Mouse (Mus musculus) embryonic facial prominence, embryonic 14.5 days (tissue): Measurements from ENCODE around the gene Zmiz1. TPM values are rescaled to one million over a fixed set of nuclear protein-coding genes. Genes with fewer than 3 reads are reported as not detected.

Source experiments
- ATAC-seq: fragments of 200-750 bp; cut with Nextera tagmentation; 2 replicates; pipeline ENCODE4 v1.8.0; 2017; ENCODE audit warnings: low read depth, moderate number of reproducible peaks, moderate TSS enrichment
- DNase-seq: peaks from one replicate; pipeline ENCODE4 v3.0.0-alpha.2; 2015; ENCODE audit warnings: low spot score
- H3K27ac ChIP-seq: fragments of 300-500 bp; sonication (generic); replicated peaks from 2 replicates; pipeline ENCODE4 v1.5.1; 2014; ENCODE audit warnings: low read depth, mild to moderate bottlenecking, low read length, moderate library complexity
- H3K27me3 ChIP-seq: fragments of 300-500 bp; sonication (generic); replicated peaks from 2 replicates; pipeline ENCODE4 v1.6.1; 2014; ENCODE audit warnings: low read length; ENCODE audit not compliant: control insufficient read depth, insufficient read depth
- H3K36me3 ChIP-seq: fragments of 300-500 bp; sonication (generic); 2 replicates; pipeline ENCODE4 v1.6.1; 2014; ENCODE audit warnings: low read length, mixed read lengths; ENCODE audit not compliant: control insufficient read depth, insufficient read depth
- H3K4me1 ChIP-seq: fragments of 300-500 bp; sonication (generic); 2 replicates; pipeline ENCODE4 v1.6.1; 2014; ENCODE audit warnings: antibody characterized with exemption, low read length; ENCODE audit not compliant: control insufficient read depth, insufficient read depth
- H3K4me2 ChIP-seq: fragments of 300-500 bp; sonication (generic); 2 replicates; pipeline ENCODE4 v1.6.1; 2014; ENCODE audit warnings: low read depth, mild to moderate bottlenecking, low read length, moderate library complexity, mixed read lengths
- H3K4me3 ChIP-seq: fragments of 300-500 bp; sonication (generic); 2 replicates; pipeline ENCODE4 v1.5.1; 2014; ENCODE audit warnings: low read depth, mild to moderate bottlenecking, low read length
- H3K9ac ChIP-seq: fragments of 300-500 bp; sonication (generic); 2 replicates; pipeline ENCODE4 v1.6.1; 2014; ENCODE audit warnings: low read depth, mild to moderate bottlenecking, low read length, moderate library complexity, mixed read lengths
- H3K9me3 ChIP-seq: fragments of 300-500 bp; sonication (generic); 2 replicates; pipeline ENCODE4 v1.6.1; 2016; ENCODE audit warnings: low read length; ENCODE audit not compliant: control insufficient read depth
- WGBS: fragments of 180-500 bp; shearing (Covaris S2); extraction: QIAGEN DNeasy Blood & Tissue Kit; methylation state at CpG from one replicate; pipeline ENCODE4 v1.1.7; 2014; 5-methylcytosine and 5-hydroxymethylcytosine counted together
- polyA plus RNA-seq: library from polyadenylated mRNA; unstranded; fragments of >200 nt; fragmentation: Nextera tagmentation; extraction: Ambion mirVana; gene quantifications from 2 replicates; pipeline ENCODE4 v1.2.1, GENCODE M21; 2014

The Zmiz1 gene
- polyA plus RNA-seq, 1 experiment from 2014 or later, result 31.3 TPM

- no peak overlapping the region for H3K4me2 ChIP-seq
- H3K36me3 ChIP-seq, result peaks cover 19% of the 10 kb centered on the region; the same call in 1 of the 2 replicates
- H3K27ac ChIP-seq, result 0 out of 2 replicates have a peak overlapping the region, but pooled peaks have one; percentile 1
- H3K9me3 ChIP-seq, result no peaks in the 10 kb centered on the region
- DNase-seq (no peak), ATAC-seq (no peak)
- no peaks in the 10 kb centered on the region for H3K27me3 ChIP-seq
- H3K4me3 ChIP-seq, result no peak overlapping the region
- no peak overlapping the region for H3K9ac ChIP-seq
- WGBS, result 28% methylated on average over 8 of the region's 8 CpGs
- H3K4me1 ChIP-seq, result peaks cover 28% of the 10 kb centered on the region
Observed at GRCm38 (mm10) chr14:25557014-25557413, 98.0 kb downstream of the Zmiz1 start.

GRCm38 (mm10) chr14:25558479-25558878 lies 99.5 kb downstream of the Zmiz1 start:
- peaks cover 21% of the 10 kb centered on the region for H3K4me1 ChIP-seq

GRCm38 (mm10) chr14:25559907-25560306 lies 100.9 kb downstream of the Zmiz1 start:
- H3K4me3 ChIP-seq, result no peak overlapping the region
- H3K9ac ChIP-seq, result no peak overlapping the region
- no peak for DNase-seq
- WGBS, result 69% methylated on average over 5 of the region's 5 CpGs
- H3K4me2 ChIP-seq, result no peak overlapping the region
- no peak overlapping the region for H3K27ac ChIP-seq
- no peaks in the 10 kb centered on the region for H3K9me3 ChIP-seq
- H3K36me3 ChIP-seq, result peaks cover 8% of the 10 kb centered on the region; the same call in 1 of the 2 replicates
- no peak for ATAC-seq
- H3K4me1 ChIP-seq, result peaks cover 18% of the 10 kb centered on the region
- H3K27me3 ChIP-seq, result no peaks in the 10 kb centered on the region

More at GRCm38 (mm10) chr14:25558479-25558878, 99.5 kb downstream of the Zmiz1 start:
- Histone ChIP-seq H3K36me3 (peaks cover 11% of the 10 kb centered on the region; the same call in 1 of the 2 replicates), H3K9me3 (no peaks in the 10 kb centered on the region), H3K27me3 (no peaks in the 10 kb centered on the region), H3K4me3 (no peak overlapping the region), H3K27ac (no peak overlapping the region), H3K9ac (no peak overlapping the region), H3K4me2 (no peak overlapping the region)
- no peak for ATAC-seq
- WGBS, result 93% methylated on average over 1 of the region's 1 CpGs
- DNase-seq, result no peak

DNA sequence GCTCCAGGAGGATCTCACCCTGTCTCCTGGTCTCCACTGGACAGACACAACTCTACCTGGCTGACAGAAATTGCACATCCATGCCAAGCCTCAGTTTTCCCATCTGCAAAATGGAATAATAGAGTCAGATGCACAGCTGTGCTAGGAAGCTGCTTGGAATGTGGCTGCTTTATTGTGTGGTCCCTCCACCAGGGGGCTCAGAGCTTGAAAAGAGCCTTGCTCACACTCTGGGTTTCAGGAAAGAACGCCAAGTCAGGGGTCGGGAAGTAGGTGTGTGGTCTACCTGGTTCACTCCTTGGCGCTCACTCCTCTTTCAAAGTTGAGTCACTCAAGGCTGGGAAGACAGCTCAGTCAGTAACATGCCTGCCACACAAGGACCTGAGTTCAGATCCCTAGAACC lies 101.9 kb downstream of the Zmiz1 start:
- H3K27ac ChIP-seq, result no peak overlapping the region
- WGBS, result 88% methylated on average over 3 of the region's 3 CpGs
- no peak overlapping the region for H3K4me2 ChIP-seq
- ATAC-seq (no peak), DNase-seq (no peak)
- H3K36me3 ChIP-seq, result peaks cover 8% of the 10 kb centered on the region; the same call in 1 of the 2 replicates
- H3K4me3 ChIP-seq, result no peak overlapping the region
- H3K27me3 ChIP-seq, result no peaks in the 10 kb centered on the region
- no peak overlapping the region for H3K9ac ChIP-seq
- peaks cover 15% of the 10 kb centered on the region for H3K4me1 ChIP-seq
- no peaks in the 10 kb centered on the region for H3K9me3 ChIP-seq

- Histone ChIP-seq H3K9ac (no peak overlapping the region), H3K4me3 (no peak overlapping the region), H3K9me3 (no peaks in the 10 kb centered on the region), H3K27me3 (no peaks in the 10 kb centered on the region), H3K27ac (no peak overlapping the region), H3K36me3 (peaks cover 8% of the 10 kb centered on the region; the same call in 1 of the 2 replicates), H3K4me2 (no peak overlapping the region), H3K4me1 (peaks cover 11% of the 10 kb centered on the region)
- no peak for DNase-seq
- ATAC-seq, result no peak
- 13% methylated on average over 1 of the region's 1 CpGs for WGBS
Observed at GRCm38 (mm10) chr14:25561716-25562115, 102.7 kb downstream of the Zmiz1 start.

DNA sequence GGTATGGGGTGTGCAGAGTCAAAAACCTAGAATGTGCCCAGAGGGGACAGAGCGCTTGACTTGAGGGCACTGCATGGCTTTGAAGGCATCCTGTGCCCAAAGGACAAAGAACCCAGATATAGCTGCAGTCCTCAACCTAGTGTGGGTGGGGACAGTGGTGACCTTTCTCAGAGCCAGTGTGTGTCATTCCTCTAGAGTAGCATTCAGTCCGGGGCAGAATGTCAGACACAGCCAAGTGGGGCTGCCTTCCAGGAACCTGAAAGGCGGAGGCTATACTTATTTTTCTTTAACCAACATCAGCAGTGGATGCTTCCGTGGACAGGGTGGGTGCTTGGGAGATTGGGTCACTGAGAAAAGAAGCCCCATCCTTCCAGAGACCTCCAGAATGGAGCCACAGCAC lies 103.5 kb downstream of the Zmiz1 start:
- no peak overlapping the region for H3K4me2 ChIP-seq
- no peak for DNase-seq
- H3K9me3 ChIP-seq, result no peaks in the 10 kb centered on the region
- peaks cover 8% of the 10 kb centered on the region; the same call in 1 of the 2 replicates for H3K36me3 ChIP-seq
- H3K27ac ChIP-seq, result no peak overlapping the region
- H3K4me1 ChIP-seq, result peaks cover 11% of the 10 kb centered on the region
- no peak overlapping the region for H3K9ac ChIP-seq
- 80% methylated on average over 4 of the region's 4 CpGs for WGBS
- H3K27me3 ChIP-seq, result no peaks in the 10 kb centered on the region
- no peak for ATAC-seq
- no peak overlapping the region for H3K4me3 ChIP-seq

DNA sequence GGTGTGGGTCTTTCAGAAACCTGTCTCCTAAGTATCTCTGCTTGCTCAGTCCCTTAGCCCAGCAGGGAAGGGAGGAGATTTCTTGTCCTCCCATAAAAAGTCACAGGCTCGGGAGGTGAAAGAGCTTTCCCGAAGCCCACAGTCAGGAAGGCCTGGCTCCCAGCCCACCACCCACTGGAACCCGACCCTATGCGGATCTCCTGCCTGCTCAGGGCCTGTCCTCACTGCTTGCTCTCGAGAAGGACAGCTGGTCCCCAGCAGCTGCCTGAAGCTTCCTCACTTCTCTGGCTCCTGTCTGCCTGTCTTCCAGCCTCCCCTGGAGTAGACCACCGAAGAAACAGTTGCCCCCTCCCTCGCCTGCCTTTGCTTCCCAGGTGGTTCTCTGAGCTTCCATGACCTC lies 103.9 kb downstream of the Zmiz1 start:
- DNase-seq (no peak), ATAC-seq (no peak)
- Histone ChIP-seq H3K4me1 (peaks cover 11% of the 10 kb centered on the region), H3K9me3 (no peaks in the 10 kb centered on the region), H3K4me3 (no peak overlapping the region), H3K4me2 (no peak overlapping the region), H3K9ac (no peak overlapping the region), H3K27me3 (no peaks in the 10 kb centered on the region), H3K27ac (no peak overlapping the region), H3K36me3 (peaks cover 8% of the 10 kb centered on the region; the same call in 1 of the 2 replicates)
- WGBS, result 59% methylated on average over 7 of the region's 7 CpGs

DNA sequence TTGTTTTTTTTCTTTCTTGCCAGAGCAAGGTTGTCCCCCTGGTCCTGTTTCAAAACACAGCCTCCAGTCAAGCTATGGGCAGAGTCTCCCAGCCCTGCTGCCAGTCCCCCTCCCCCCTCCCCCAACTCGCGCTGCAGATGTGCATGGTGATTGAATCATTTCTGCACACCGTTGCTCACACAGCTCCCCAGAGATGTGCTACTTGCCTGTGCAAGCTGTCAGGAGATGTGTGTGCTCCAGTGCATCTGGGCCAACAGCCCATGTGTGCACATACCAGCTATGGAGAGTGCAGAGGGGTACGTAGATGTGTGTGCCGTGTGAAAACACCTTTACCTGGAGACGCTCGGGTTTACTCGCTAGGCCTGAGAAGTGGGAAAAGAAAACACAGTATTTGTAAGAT lies 105.6 kb downstream of the Zmiz1 start:
- no peak for ATAC-seq
- H3K36me3 ChIP-seq, result 0 out of 2 replicates have a peak, but pooled peaks cover under 1% of the 10 kb centered on the region
- WGBS, result 52% methylated on average over 8 of the region's 8 CpGs
- peaks cover 11% of the 10 kb centered on the region for H3K4me1 ChIP-seq
- DNase-seq, result no peak
- H3K9ac ChIP-seq, result no peak overlapping the region
- H3K27me3 ChIP-seq, result no peaks in the 10 kb centered on the region
- H3K4me3 ChIP-seq, result no peak overlapping the region
- peak overlapping the region; percentile 61; the same call in 1 of the 2 replicates for H3K27ac ChIP-seq
- H3K4me2 ChIP-seq, result no peak overlapping the region
- no peaks in the 10 kb centered on the region for H3K9me3 ChIP-seq
